32 mouse cellular contexts compared by ENCODE assay signal in the genomic region with DNA sequence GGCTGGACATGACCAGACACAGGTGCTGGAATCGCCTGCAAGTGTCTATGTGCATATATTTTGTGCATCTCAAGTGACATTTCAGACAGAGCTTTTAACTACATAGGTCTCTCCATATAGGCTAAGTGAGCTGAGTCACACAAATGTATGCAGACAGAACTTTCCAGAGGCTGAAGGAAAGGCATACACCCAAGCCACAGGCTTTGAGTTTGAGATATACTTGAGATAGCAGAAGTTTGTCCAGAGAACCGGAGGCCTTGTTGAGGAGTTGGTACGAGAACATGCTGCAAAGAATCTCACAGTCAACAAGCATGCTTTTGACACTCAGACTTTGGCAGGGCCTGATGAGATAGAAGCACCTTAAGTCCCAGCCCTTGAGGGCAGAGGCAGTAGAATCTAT.
"Had no signal": no experiment of that assay in that cellular context is flagged by ENCODE, and none has a peak within 500 bp of the region (broad histone marks: within the 10 kb centered on the region; RNA-seq: fewer than 3 reads in every experiment).

No protein-coding gene starts in this region.

- H3K4me1 ChIP-seq: limb, embryonic 15.5 days; midbrain, embryonic 12.5 days; midbrain, embryonic 13.5 days; midbrain, embryonic 15.5 days; neural tube, embryonic 12.5 days had no signal

- ATAC-seq: liver, embryonic 12.5 days; liver, postnatal 0 days; midbrain, embryonic 13.5 days; midbrain, embryonic 15.5 days; midbrain, embryonic 16.5 days had no signal

- H3K4me2 ChIP-seq: limb, embryonic 12.5 days; limb, embryonic 13.5 days; limb, embryonic 15.5 days; liver, embryonic 11.5 days; liver, embryonic 12.5 days; liver, embryonic 13.5 days; liver, embryonic 15.5 days; lung, embryonic 14.5 days; lung, embryonic 15.5 days; midbrain, embryonic 11.5 days; midbrain, embryonic 12.5 days; midbrain, embryonic 13.5 days; midbrain, embryonic 15.5 days; neural tube, embryonic 12.5 days had no signal

- H3K4me3 ChIP-seq: left cerebral cortex, adult 2 months; limb, embryonic 10.5 days; limb, embryonic 12.5 days; limb, embryonic 13.5 days; limb, embryonic 15.5 days; liver, embryonic 12.5 days; liver, embryonic 13.5 days; liver, embryonic 15.5 days; lung, embryonic 15.5 days; megakaryocyte, embryonic 14.5 days; midbrain, embryonic 10.5 days; midbrain, embryonic 12.5 days; midbrain, embryonic 13.5 days; midbrain, embryonic 15.5 days; myocyte; neural tube, embryonic 12.5 days had no signal

- H3K27me3 ChIP-seq: limb, embryonic 12.5 days; limb, embryonic 13.5 days; limb, embryonic 15.5 days; liver, embryonic 12.5 days; liver, embryonic 13.5 days; liver, embryonic 15.5 days; lung, embryonic 15.5 days; midbrain, embryonic 12.5 days; midbrain, embryonic 13.5 days; midbrain, embryonic 15.5 days; neural tube, embryonic 12.5 days had no signal

- H3K9ac ChIP-seq: limb, embryonic 12.5 days; limb, embryonic 13.5 days; limb, embryonic 15.5 days; liver, embryonic 12.5 days; liver, embryonic 13.5 days; liver, embryonic 14.5 days; liver, embryonic 15.5 days; liver, postnatal 0 days; lung, embryonic 14.5 days; lung, embryonic 15.5 days; midbrain, embryonic 12.5 days; midbrain, embryonic 13.5 days; midbrain, embryonic 15.5 days; neural tube, embryonic 12.5 days had no signal

- H3K27ac ChIP-seq: left cerebral cortex, adult 2 months; limb, embryonic 10.5 days; limb, embryonic 12.5 days; limb, embryonic 13.5 days; limb, embryonic 15.5 days; liver, embryonic 12.5 days; liver, embryonic 13.5 days; liver, embryonic 14.5 days; liver, embryonic 15.5 days; lung, embryonic 15.5 days; macrophage; midbrain, embryonic 10.5 days; midbrain, embryonic 12.5 days; midbrain, embryonic 13.5 days; midbrain, embryonic 15.5 days; neural tube, embryonic 12.5 days had no signal

- DNase-seq: left cerebral cortex, postnatal 4 days; liver; liver, embryonic 13.5 days; liver, postnatal 0 days; lung, adult 18-20 months; lung, adult 2 months; lung, embryonic 14.5 days; lung, postnatal 10 days; lung, postnatal 14 days; lung, postnatal 36 days; lung, postnatal 4 days; midbrain, embryonic 14.5 days had no signal

- H3K36me3 ChIP-seq: limb, embryonic 10.5 days; limb, embryonic 12.5 days; limb, embryonic 13.5 days; limb, embryonic 15.5 days; liver, embryonic 12.5 days; liver, embryonic 13.5 days; liver, embryonic 15.5 days; lung, embryonic 15.5 days; midbrain, embryonic 10.5 days; midbrain, embryonic 12.5 days; midbrain, embryonic 13.5 days; midbrain, embryonic 15.5 days; neural tube, embryonic 12.5 days had no signal

- H3K9me3 ChIP-seq: limb, embryonic 10.5 days; limb, embryonic 12.5 days; limb, embryonic 13.5 days; limb, embryonic 15.5 days; liver, embryonic 12.5 days; liver, embryonic 13.5 days; liver, embryonic 15.5 days; lung, embryonic 15.5 days; midbrain, embryonic 10.5 days; midbrain, embryonic 12.5 days; midbrain, embryonic 13.5 days; midbrain, embryonic 15.5 days; neural tube, embryonic 12.5 days had no signal
